In the genomic region with DNA sequence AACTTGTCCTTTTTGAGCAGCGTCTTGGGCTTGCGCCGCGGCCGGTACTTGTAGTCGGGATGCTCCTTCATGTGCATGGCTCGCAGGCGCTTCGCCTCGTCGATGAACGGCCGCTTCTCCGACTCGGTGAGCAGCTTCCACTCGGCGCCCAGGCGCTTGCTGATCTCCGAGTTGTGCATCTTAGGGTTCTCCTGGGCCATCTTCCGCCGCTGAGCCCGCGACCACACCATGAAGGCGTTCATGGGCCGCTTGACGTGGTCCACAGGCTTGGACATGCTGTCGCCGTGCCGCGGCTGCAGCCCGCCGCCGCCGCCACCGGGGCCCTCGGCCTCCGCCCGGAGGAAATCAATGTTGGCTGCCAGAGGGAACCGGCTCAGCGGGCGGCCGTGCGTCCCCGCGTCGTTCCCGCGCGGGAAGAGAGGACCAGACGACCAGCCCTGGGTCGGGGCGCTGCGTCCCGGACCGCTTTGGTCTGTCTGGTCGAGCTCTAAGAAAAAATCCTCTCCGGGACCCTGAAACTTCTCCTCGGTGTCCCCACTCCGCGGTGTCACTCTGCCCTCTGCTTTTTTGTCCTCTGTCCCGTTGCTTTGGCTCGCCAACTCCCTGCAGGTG, we compare ENCODE assay signal across 8 mouse cellular contexts. TPM values are rescaled to one million over a fixed set of nuclear protein-coding genes. Genes with fewer than 3 reads are reported as not detected.
A peak's percentile ranks its signal among the peaks of the same experiment; 100 is the strongest.
DNase-seq lines count a peak whose midpoint lies in the region; ATAC-seq and TF ChIP-seq lines count a peak whose summit lies in the region.

No protein-coding gene starts in this region.

- TF ChIP-seq CTCF in E14TG2a.4 (conservative IDR thresholded peaks at IDR 0.05; ENCODE audit: low read length): no peak
- TF ChIP-seq CTCF in hindbrain, postnatal 0 days (IDR thresholded peaks at IDR 0.05; ENCODE audit: low read depth): no peak

- under 1% methylated on average over 62 of the region's 62 CpGs for WGBS in heart, embryonic 10.5 days
- WGBS in embryonic facial prominence, embryonic 14.5 days: 0% methylated on average over 22 of the region's 62 CpGs
- under 1% methylated on average over 61 of the region's 62 CpGs for WGBS in hindbrain, postnatal 0 days

- H3K4me1 ChIP-seq in heart, embryonic 10.5 days: peaks cover 30% of the 10 kb centered on the region
- H3K4me1 ChIP-seq in E14TG2a.4 (replicated peaks; ENCODE audit: low read depth, low read length): peaks cover 59% of the 10 kb centered on the region
- no peaks in the 10 kb centered on the region; the same call in 1 of the 2 replicates for H3K4me1 ChIP-seq in embryonic facial prominence, embryonic 14.5 days (ENCODE audit: control insufficient read depth, insufficient read depth, low read length)
- no peaks in the 10 kb centered on the region for H3K4me1 ChIP-seq in hindbrain, postnatal 0 days (ENCODE audit: insufficient read depth, low read length)

- no peak for ATAC-seq in embryonic facial prominence, embryonic 14.5 days (ENCODE audit: low read depth)
- no peak for ATAC-seq in hindbrain, postnatal 0 days
- ATAC-seq in megakaryocyte progenitor cell, adult 5-6 weeks (replicated peaks; ENCODE audit: poor library complexity): 0 out of 2 replicates have a peak, but pooled peaks have one; percentile 21
- ATAC-seq in monocyte, adult 5-6 weeks (replicated peaks; ENCODE audit: insufficient number of reproducible peaks, low FRiP score, low TSS enrichment, poor library complexity, severe bottlenecking): no peak

- peak overlapping the region; percentile 92 for H3K4me2 ChIP-seq in embryonic facial prominence, embryonic 14.5 days (ENCODE audit: low read depth, low read length)
- peak overlapping the region; percentile 68 for H3K4me2 ChIP-seq in hindbrain, postnatal 0 days (ENCODE audit: low read depth, low read length)

- H3K4me3 ChIP-seq in heart, embryonic 10.5 days: peak overlapping the region; percentile 71
- peak overlapping the region; percentile 83 for H3K4me3 ChIP-seq in E14TG2a.4 (replicated peaks; ENCODE audit: low read length)
- peak overlapping the region; percentile 58 for H3K4me3 ChIP-seq in embryonic facial prominence, embryonic 14.5 days (ENCODE audit: low read depth, low read length)
- H3K4me3 ChIP-seq in hindbrain, postnatal 0 days (ENCODE audit: low read length): peak overlapping the region; percentile 52

- H3K27me3 ChIP-seq in heart, embryonic 10.5 days (ENCODE audit: insufficient read depth, poor library complexity, severe bottlenecking): peaks cover 93% of the 10 kb centered on the region
- peaks cover 74% of the 10 kb centered on the region for H3K27me3 ChIP-seq in E14TG2a.4 (ENCODE audit: insufficient read depth, low read length)
- peaks cover 91% of the 10 kb centered on the region for H3K27me3 ChIP-seq in embryonic facial prominence, embryonic 14.5 days (replicated peaks; ENCODE audit: control insufficient read depth, insufficient read depth, low read length)
- peaks cover 50% of the 10 kb centered on the region for H3K27me3 ChIP-seq in hindbrain, postnatal 0 days (ENCODE audit: insufficient read depth, low read length)

- H3K9me3 ChIP-seq in heart, embryonic 10.5 days: no peaks in the 10 kb centered on the region
- no peaks in the 10 kb centered on the region for H3K9me3 ChIP-seq in E14TG2a.4 (ENCODE audit: low read length)
- no peaks in the 10 kb centered on the region for H3K9me3 ChIP-seq in embryonic facial prominence, embryonic 14.5 days (ENCODE audit: control insufficient read depth, low read length)
- no peaks in the 10 kb centered on the region for H3K9me3 ChIP-seq in hindbrain, postnatal 0 days (ENCODE audit: low read length)

- no peaks in the 10 kb centered on the region for H3K36me3 ChIP-seq in heart, embryonic 10.5 days
- H3K36me3 ChIP-seq in E14TG2a.4 (ENCODE audit: insufficient read depth, low read length): 0 out of 2 replicates have a peak, but pooled peaks cover 4% of the 10 kb centered on the region
- H3K36me3 ChIP-seq in embryonic facial prominence, embryonic 14.5 days (ENCODE audit: control insufficient read depth, insufficient read depth, low read length): no peaks in the 10 kb centered on the region
- H3K36me3 ChIP-seq in hindbrain, postnatal 0 days (ENCODE audit: insufficient read depth, low read length): no peaks in the 10 kb centered on the region

- DNase-seq in heart, embryonic 10.5 days (ENCODE audit: low spot score): no peak
- no peak for DNase-seq in heart, adult 8-10 months (ENCODE audit: low spot score)
- no peak for DNase-seq in embryonic facial prominence, embryonic 14.5 days (ENCODE audit: low spot score)
- DNase-seq in hindbrain, postnatal 0 days (ENCODE audit: low spot score): peak; percentile 34
- DNase-seq in spleen, adult 12 weeks (ENCODE audit: low spot score): no peak

- H3K9ac ChIP-seq in embryonic facial prominence, embryonic 14.5 days (ENCODE audit: low read depth, low read length): peak overlapping the region; percentile 60
- peak overlapping the region; percentile 56 for H3K9ac ChIP-seq in hindbrain, postnatal 0 days (replicated peaks; ENCODE audit: low read length)

- H3K27ac ChIP-seq in heart, embryonic 10.5 days: no peak overlapping the region
- peak overlapping the region; percentile 33; the same call in 1 of the 2 replicates for H3K27ac ChIP-seq in embryonic facial prominence, embryonic 14.5 days (replicated peaks; ENCODE audit: low read depth, low read length)
- H3K27ac ChIP-seq in hindbrain, postnatal 0 days: peak overlapping the region; percentile 71

RNA-seq across cellular contexts. Expression of gene Sox21, which starts 1.4 kb away (rescaled TPM):
- 0.04 and 0.09 TPM in 2 replicates for polyA plus RNA-seq in heart, embryonic 10.5 days (2016; fragmentation: Nextera tagmentation; extraction: Ambion mirVana)
- total RNA-seq in heart, adult 8-10 months (2022): not detected
- polyA plus RNA-seq in embryonic facial prominence, embryonic 14.5 days (2014; fragmentation: Nextera tagmentation; extraction: Ambion mirVana): 2.2 and 2.7 TPM in 2 replicates
- total RNA-seq in hindbrain, postnatal 0 days (2014; rRNA removed): 15.9 and 20.1 TPM in 2 replicates
- polyA plus RNA-seq in hindbrain, postnatal 0 days (2015; fragmentation: Nextera tagmentation; extraction: Ambion mirVana): 4.1 TPM in 2 replicates
- total RNA-seq in megakaryocyte progenitor cell, adult 5-6 weeks (2015): not detected in 2 replicates
- total RNA-seq in megakaryocyte progenitor cell, adult 5-6 weeks (2017): not detected in 2 replicates
- not detected in 3 replicates for total RNA-seq in monocyte, adult 5-6 weeks (2017)

RNA-seq across cellular contexts. Expression of gene Gm9376, which starts 31.3 kb away (rescaled TPM):
- polyA plus RNA-seq in heart, embryonic 10.5 days (2016; fragmentation: Nextera tagmentation; extraction: Ambion mirVana): not detected in 2 replicates
- total RNA-seq in heart, adult 8-10 months (2022): not detected
- polyA plus RNA-seq in embryonic facial prominence, embryonic 14.5 days (2014; fragmentation: Nextera tagmentation; extraction: Ambion mirVana): not detected in 2 replicates
- total RNA-seq in hindbrain, postnatal 0 days (2014; rRNA removed): not detected in 2 replicates
- polyA plus RNA-seq in hindbrain, postnatal 0 days (2015; fragmentation: Nextera tagmentation; extraction: Ambion mirVana): not detected in 2 replicates
- not detected in 2 replicates for total RNA-seq in megakaryocyte progenitor cell, adult 5-6 weeks (2015)
- total RNA-seq in megakaryocyte progenitor cell, adult 5-6 weeks (2017): not detected in 2 replicates
- not detected in 3 replicates for total RNA-seq in monocyte, adult 5-6 weeks (2017)

Comparison
In these comparisons a context has a peak if more than half of its experiments do, and no peak if none do; other contexts are left out.
1. RNA of gene Sox21, which starts 1.4 kb away (total RNA-seq): 15.9 to 20.1 TPM in hindbrain, postnatal 0 days; not detected in heart, adult 8-10 months, not detected in megakaryocyte progenitor cell, adult 5-6 weeks and not detected in monocyte, adult 5-6 weeks; every median in the first group is over 10 times any median in the second.
2. Peak in every context shown above with its lines, with median percentiles within 50 percentile points of each other: H3K4me3 ChIP-seq.